Mouse (Mus musculus): ENCODE measurements at regions not wholly inside any gene's neighbourhood (a gene's known extent, or its start where the extent isn't known, plus 50 kb on each side); places are given as distances from the start of the nearest gene placed in this dataset.

- Histone ChIP-seq H3K4me1 (replicated peaks) (no peaks in the 10 kb centered on the region), H3K9ac (no peak overlapping the region), H3K9me3 (no peaks in the 10 kb centered on the region; the same call in 1 of the 2 replicates), H3K36me3 (no peaks in the 10 kb centered on the region), H3K4me3 (no peak overlapping the region), H3K27ac (replicated peaks) (no peak overlapping the region), H3K27me3 (no peaks in the 10 kb centered on the region), H3K4me2 (no peak overlapping the region)
- ATAC-seq (ENCODE audit: low read depth), result no peak
- WGBS, result 88% methylated on average over 3 of the region's 3 CpGs
Measured at GRCm38 (mm10) chr15:97496026-97496425, 209.6 kb downstream of the Rpap3 start.

- no peaks in the 10 kb centered on the region; the same call in 1 of the 2 replicates for H3K9me3 ChIP-seq
- no peaks in the 10 kb centered on the region for H3K27me3 ChIP-seq
- no peak for ATAC-seq (ENCODE audit: low read depth)
- H3K9ac ChIP-seq, result no peak overlapping the region
- H3K4me1 ChIP-seq (replicated peaks), result no peaks in the 10 kb centered on the region
- no peak overlapping the region for H3K4me3 ChIP-seq
- H3K27ac ChIP-seq (replicated peaks), result no peak overlapping the region
- H3K4me2 ChIP-seq, result no peak overlapping the region
- H3K36me3 ChIP-seq, result no peaks in the 10 kb centered on the region
- WGBS, result 81% methylated on average over 5 of the region's 5 CpGs
Measured at GRCm38 (mm10) chr15:97493340-97493739, 212.3 kb downstream of the Rpap3 start.

GRCm38 (mm10) chr15:97491796-97492195 lies 213.8 kb downstream of the Rpap3 start:
- Histone ChIP-seq H3K4me2 (no peak overlapping the region), H3K27me3 (no peaks in the 10 kb centered on the region), H3K9ac (no peak overlapping the region), H3K4me3 (no peak overlapping the region), H3K36me3 (no peaks in the 10 kb centered on the region), H3K4me1 (replicated peaks) (no peaks in the 10 kb centered on the region), H3K9me3 (no peaks in the 10 kb centered on the region; the same call in 1 of the 2 replicates), H3K27ac (replicated peaks) (no peak overlapping the region)
- 83% methylated on average over 7 of the region's 7 CpGs for WGBS
- ATAC-seq (ENCODE audit: low read depth), result no peak

GRCm38 (mm10) chr15:97487425-97487824 lies 218.2 kb downstream of the Rpap3 start:
- no peak overlapping the region for H3K4me3 ChIP-seq
- no peaks in the 10 kb centered on the region; the same call in 1 of the 2 replicates for H3K9me3 ChIP-seq
- no peaks in the 10 kb centered on the region for H3K36me3 ChIP-seq
- 92% methylated on average over 2 of the region's 2 CpGs for WGBS
- H3K27me3 ChIP-seq, result no peaks in the 10 kb centered on the region
- no peak overlapping the region for H3K27ac ChIP-seq (replicated peaks)
- no peak for ATAC-seq (ENCODE audit: low read depth)
- H3K4me1 ChIP-seq (replicated peaks), result no peaks in the 10 kb centered on the region
- no peak overlapping the region for H3K9ac ChIP-seq
- H3K4me2 ChIP-seq, result no peak overlapping the region

DNA sequence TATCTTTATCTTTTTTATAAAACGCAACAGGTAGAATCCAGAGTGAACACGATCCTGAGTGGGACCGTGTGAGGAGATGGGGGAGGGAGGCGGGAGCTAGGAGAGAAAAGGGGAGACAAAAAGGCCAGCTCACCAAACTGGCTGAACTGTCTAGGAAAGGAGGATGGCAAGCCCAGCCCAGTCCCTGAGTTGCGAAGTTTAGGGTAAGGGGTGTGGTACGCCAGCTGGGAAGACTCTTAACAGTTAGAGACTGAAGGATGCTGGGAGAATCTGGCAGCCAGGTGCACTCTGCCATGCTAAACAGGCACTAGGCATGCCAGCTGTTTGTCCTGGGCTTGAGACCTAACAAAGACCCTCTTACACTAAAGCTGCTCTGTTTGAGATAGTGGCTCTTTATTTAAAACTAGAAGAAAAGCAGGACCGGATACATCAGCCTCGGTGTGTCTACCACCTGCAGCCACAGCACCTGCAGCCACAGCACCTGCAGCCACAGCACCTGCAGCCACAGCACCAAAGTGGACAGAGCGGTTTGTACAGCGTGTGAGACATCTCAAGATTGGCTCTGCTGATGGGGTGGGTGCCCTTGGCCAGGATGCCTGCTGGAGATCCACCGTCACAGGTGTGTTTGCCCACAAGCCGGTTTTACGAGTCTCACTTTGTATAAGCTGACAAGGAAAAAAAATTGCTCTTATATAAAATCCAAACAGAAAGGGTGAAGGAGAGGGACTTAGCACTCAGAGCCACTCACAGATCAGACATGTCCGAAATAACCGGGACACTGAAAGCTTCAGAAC lies 225.1 kb upstream of the Amigo2 start:
- 91% methylated on average over 15 of the region's 15 CpGs for WGBS
- no peaks in the 10 kb centered on the region for H3K4me1 ChIP-seq (replicated peaks)
- H3K36me3 ChIP-seq, result no peaks in the 10 kb centered on the region
- H3K27ac ChIP-seq (replicated peaks), result no peak overlapping the region
- H3K4me3 ChIP-seq, result no peak overlapping the region
- H3K4me2 ChIP-seq, result no peak overlapping the region
- H3K9ac ChIP-seq, result no peak overlapping the region
- no peak for ATAC-seq (ENCODE audit: low read depth)
- H3K9me3 ChIP-seq, result no peaks in the 10 kb centered on the region
- no peaks in the 10 kb centered on the region for H3K27me3 ChIP-seq

DNA sequence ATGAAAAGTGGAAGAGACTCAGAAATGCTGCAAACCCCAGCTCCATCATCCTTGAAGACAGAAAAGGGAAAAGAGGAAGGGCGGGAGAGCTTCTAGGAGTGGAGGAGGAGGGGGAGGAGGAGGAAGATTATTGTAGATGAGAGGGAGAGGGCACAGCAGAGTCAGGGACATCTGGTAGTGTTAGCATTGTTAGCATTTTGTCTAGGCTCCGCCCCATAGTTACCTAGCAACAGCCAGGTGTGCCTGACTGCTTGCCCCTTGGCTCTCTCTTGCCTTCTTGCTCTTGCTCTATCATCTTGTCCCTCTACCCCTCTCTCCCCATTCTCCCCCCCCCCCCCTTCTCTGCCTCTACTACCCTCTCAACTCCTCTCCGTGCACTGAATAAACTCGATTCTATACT lies 224.4 kb upstream of the Amigo2 start:
- no peak for ATAC-seq (ENCODE audit: low read depth)
- no peak overlapping the region for H3K9ac ChIP-seq
- no peak overlapping the region for H3K4me2 ChIP-seq
- no peak overlapping the region for H3K27ac ChIP-seq (replicated peaks)
- no peaks in the 10 kb centered on the region for H3K27me3 ChIP-seq
- no peaks in the 10 kb centered on the region for H3K36me3 ChIP-seq
- H3K9me3 ChIP-seq, result no peaks in the 10 kb centered on the region
- H3K4me3 ChIP-seq, result no peak overlapping the region
- 80% methylated on average over 4 of the region's 4 CpGs for WGBS
- no peaks in the 10 kb centered on the region for H3K4me1 ChIP-seq (replicated peaks)

- no peaks in the 10 kb centered on the region for H3K9me3 ChIP-seq
- no peaks in the 10 kb centered on the region for H3K36me3 ChIP-seq
- no peak overlapping the region for H3K4me3 ChIP-seq
- no peak overlapping the region for H3K4me2 ChIP-seq
- no peak for ATAC-seq (ENCODE audit: low read depth)
- no peaks in the 10 kb centered on the region for H3K27me3 ChIP-seq
- no peaks in the 10 kb centered on the region for H3K4me1 ChIP-seq (replicated peaks)
- no peak overlapping the region for H3K27ac ChIP-seq (replicated peaks)
- 82% methylated on average over 19 of the region's 19 CpGs for WGBS
- no peak overlapping the region for H3K9ac ChIP-seq
Measured at GRCm38 (mm10) chr15:97469684-97470344, 222.7 kb upstream of the Amigo2 start.

GRCm38 (mm10) chr15:97468732-97469683 lies 221.9 kb upstream of the Amigo2 start:
- Histone ChIP-seq H3K4me3 (no peak overlapping the region), H3K36me3 (no peaks in the 10 kb centered on the region), H3K9me3 (no peaks in the 10 kb centered on the region), H3K9ac (no peak overlapping the region), H3K4me2 (no peak overlapping the region), H3K4me1 (replicated peaks) (no peaks in the 10 kb centered on the region), H3K27ac (replicated peaks) (no peak overlapping the region), H3K27me3 (no peaks in the 10 kb centered on the region)
- WGBS, result 67% methylated on average over 23 of the region's 23 CpGs
- ATAC-seq (ENCODE audit: low read depth), result no peak

- H3K36me3 ChIP-seq, result no peaks in the 10 kb centered on the region
- H3K4me3 ChIP-seq, result no peak overlapping the region
- H3K9ac ChIP-seq, result no peak overlapping the region
- no peak overlapping the region for H3K4me2 ChIP-seq
- no peaks in the 10 kb centered on the region for H3K4me1 ChIP-seq (replicated peaks)
- no peak for ATAC-seq (ENCODE audit: low read depth)
- H3K27me3 ChIP-seq, result no peaks in the 10 kb centered on the region
- WGBS, result 86% methylated on average over 18 of the region's 18 CpGs
- no peak overlapping the region for H3K27ac ChIP-seq (replicated peaks)
- no peaks in the 10 kb centered on the region for H3K9me3 ChIP-seq
Measured at GRCm38 (mm10) chr15:97467781-97468485, 220.8 kb upstream of the Amigo2 start.

DNA sequence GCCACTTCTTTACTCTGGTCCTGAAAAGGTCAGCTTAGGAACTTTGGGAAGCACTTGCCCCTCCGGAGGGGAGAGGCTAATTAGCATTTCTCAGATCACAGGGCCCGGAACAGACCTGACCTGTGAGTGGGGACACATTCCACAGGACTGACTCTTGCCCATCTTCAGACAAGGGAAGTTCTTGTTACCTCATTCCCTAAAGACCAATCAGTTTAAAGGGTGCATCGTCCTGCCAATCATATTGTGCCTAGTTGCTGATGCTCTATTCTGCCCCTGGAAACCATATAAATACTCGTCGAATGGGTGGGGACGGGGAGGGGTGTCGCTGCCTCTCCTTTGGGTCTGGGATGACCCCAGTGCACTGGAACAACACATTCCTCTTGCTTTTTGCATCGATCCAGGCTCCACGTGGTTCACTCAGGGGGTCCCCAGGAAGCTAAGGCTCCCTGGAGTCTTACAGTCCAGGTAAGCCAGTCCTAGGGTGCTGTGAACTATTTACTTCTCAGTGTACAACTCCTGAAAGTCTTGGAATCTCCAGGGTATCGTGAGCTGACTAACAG lies 219.9 kb upstream of the Amigo2 start:
- WGBS, result 83% methylated on average over 10 of the region's 10 CpGs
- no peak overlapping the region for H3K9ac ChIP-seq
- H3K4me3 ChIP-seq, result no peak overlapping the region
- no peaks in the 10 kb centered on the region for H3K27me3 ChIP-seq
- H3K4me2 ChIP-seq, result no peak overlapping the region
- H3K9me3 ChIP-seq, result no peaks in the 10 kb centered on the region
- no peak for ATAC-seq (ENCODE audit: low read depth)
- no peak overlapping the region for H3K27ac ChIP-seq (replicated peaks)
- H3K36me3 ChIP-seq, result no peaks in the 10 kb centered on the region
- no peaks in the 10 kb centered on the region for H3K4me1 ChIP-seq (replicated peaks)

DNA sequence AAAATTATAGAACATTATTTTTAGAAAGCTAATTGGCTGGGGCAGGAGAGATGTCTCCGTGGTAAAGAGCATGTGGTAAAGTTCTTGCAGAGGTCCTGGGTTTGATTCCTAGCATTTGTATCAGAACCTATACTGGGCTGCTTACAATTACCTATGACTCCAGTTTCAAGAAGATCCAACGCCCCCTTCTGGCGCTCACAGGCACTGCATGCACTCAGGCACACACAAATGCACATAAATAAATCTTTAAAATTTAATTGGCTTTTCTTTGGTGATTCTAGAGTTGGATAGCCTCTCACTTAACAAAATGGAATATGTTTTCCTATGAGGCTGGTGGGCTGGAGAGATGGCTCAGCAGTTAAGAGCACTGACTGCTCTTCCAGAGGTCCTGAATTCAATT lies 219.0 kb upstream of the Amigo2 start:
- Histone ChIP-seq H3K4me2 (no peak overlapping the region), H3K9me3 (no peaks in the 10 kb centered on the region), H3K27me3 (no peaks in the 10 kb centered on the region), H3K27ac (replicated peaks) (no peak overlapping the region), H3K4me1 (replicated peaks) (no peaks in the 10 kb centered on the region), H3K9ac (no peak overlapping the region), H3K4me3 (no peak overlapping the region), H3K36me3 (no peaks in the 10 kb centered on the region)
- 70% methylated on average over 3 of the region's 3 CpGs for WGBS
- ATAC-seq (ENCODE audit: low read depth), result no peak

Data from neural tube, embryonic 13.5 days (tissue).